Mouse (Mus musculus) CD8-positive naive resting alpha-beta T cell, adult 2 months (primary cell): ENCODE measurements at regions not wholly inside any gene's neighbourhood (a gene's known extent, or its start where the extent isn't known, plus 50 kb on each side); places are given as distances from the start of the nearest gene placed in this dataset.
"Not testable (repeated sequence)": the region's sequence is repeated elsewhere in the genome, so short reads cannot be mapped to it uniquely, and the experiment has no call there.

Source experiments
- DNase-seq, 2 experiments: peaks; one replicate each; pipeline ENCODE4 v3.0.0; 2022; ENCODE audit warnings: low read depth in 2 of 2, low spot score in 2 of 2

DNA sequence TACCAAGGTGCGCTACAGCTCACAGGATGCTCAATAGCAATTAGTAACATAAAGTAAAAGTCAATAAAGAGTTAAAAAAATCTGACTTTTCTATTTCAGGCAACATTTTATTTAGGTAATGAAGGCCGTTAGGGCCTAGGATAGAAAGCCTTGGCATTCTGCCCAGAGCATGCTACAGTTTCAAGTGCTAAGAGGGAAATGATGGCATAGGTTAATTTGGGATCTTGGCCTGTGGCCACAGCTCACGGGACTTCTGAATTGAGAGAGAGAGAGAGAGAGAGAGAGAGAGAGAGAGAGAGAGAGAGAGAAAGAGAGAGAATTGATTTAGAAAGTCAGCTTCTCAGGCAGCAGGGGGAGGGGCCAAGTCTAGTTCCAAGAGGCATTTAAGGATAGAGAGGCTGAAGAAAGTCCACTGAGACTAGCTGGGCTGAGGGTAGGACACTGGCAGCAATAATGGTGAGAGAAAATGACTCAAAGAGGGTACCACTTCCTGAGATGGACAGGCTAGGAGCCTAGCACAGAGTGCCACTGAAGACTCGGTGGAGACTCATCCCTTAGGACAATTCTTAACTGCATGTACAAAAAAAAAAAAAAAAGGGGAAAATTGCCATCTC lies 52.6 kb upstream of the Klf14 start:
- no peak for DNase-seq

DNA sequence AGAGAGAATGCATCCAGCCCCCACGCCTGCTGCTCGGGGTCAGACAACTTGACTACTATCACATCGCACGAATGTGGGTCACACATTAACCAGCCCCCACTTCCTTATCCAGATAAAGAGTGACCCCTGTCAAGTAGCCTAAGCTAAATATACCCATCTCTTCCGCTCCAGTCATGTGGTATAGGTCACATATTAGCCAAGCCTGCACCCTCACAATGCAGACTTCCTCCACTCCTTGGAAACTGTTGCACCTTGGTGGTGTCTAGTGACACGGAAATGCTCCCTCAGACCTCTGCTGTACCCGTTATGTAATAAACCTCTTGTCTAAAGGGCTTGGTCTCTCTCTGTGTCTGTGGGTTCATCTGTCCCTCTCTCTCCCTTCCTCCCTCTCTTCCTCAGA lies 57.7 kb upstream of the Klf14 start:
- no peak for DNase-seq

DNA sequence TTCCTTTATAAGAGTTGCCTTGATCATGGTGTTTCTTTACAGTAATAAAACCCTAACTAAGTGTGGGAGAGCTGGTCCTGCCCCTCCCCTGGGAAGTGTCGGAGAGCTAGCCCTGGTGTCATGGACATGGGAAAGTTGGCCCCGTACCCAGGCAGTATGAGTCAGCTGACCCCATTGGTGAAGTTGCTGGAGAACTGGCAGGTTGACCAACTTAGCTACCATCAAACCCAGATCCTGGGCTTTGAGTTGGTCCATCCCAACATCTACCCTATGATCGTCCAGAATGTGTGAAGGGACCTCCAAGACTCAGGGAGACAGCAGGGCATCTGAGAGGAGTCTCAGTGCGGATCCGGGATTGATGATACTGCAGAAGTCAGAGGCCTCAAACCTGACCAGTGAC lies 62.9 kb upstream of the Klf14 start:
- no peak for DNase-seq

DNA sequence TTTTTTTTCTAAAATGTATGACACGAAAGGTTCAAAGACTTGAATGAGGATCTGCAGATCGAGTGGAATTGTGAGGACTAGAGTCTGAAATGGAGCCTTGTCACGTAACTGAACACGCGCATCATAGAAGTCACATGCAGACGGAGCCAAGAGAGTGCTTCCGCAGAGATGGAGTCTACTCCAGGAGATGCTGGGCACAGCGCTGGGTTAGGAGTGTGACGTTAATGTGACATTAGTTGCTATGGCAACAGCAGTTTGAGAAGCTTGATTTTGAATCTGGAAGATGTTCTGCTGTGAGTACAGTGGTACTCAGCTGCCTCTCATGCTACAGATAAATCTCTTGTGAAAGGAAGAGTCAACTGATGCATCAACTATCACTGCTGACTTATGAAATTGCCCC lies 70.9 kb upstream of the Klf14 start:
- no peak for DNase-seq

DNA sequence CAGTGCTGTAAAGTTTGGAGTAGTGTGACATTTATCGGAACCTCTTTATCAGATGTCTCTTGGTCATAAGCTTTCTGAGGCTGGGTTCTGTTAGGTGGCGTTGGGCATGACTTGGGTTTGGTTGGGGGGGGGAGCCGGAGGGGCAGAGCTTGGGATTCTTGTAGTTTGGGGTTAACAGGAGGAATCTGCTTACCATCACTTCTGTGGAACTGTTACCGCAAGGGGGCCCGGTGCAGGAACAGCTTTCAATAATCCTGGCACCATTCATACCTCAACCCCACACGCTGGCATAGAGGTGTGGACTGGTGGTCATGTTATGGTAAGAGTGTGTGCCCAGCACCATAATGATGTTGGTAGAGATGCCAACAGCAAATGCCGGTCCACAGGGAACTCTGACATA lies 72.1 kb upstream of the Klf14 start:
- no peak for DNase-seq

DNA sequence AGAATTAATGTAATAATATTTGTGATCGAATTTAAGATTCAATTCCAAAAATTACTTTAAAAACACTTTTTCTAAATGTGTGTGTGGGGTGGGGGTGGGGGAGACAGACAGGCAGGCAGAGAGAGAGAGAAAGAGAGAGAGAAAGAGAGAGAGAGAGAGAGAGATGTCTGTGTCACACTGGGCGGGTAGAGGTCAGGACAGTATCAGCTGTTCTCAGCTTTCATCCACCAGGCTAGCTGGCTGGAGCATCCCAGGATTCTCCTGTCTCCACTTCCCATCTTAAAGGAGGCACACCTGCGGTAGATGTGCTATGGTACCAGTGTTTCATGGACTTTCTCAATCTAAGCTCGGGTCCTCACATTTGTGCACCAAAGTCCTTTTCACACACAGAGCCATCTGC lies 73.3 kb upstream of the Klf14 start:
- no peak for DNase-seq

DNA sequence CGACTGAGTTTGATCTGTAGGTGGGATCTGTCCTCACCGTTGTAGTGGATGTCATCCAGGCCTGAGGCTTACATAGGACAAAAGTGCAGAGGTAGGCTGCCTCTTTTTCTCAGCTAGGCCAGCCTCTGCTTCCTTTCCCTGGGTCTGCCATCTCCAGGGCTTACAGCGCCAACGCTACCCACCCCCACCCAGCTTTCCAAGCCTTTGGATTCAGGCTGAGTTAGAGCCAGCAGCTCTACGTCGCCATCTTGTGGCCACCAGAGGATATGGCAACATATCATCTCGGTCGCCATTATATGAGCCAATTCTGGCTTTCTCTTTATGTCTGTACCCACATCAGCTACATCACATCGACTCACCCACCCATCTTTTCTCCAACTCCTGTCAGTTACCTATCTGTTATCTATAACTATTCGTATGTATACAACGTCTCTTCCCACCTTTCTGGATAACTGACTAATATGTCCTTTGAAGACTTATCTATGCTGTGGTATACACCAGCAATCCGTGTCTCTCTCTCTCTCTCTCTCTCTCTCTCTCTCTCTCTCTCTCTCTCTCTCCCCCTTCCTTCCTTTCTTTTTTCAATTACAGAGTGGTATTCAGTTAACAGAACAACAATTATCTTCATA lies 74.2 kb upstream of the Klf14 start:
- peak in 1 of 2 experiments; percentile 32 for DNase-seq

DNA sequence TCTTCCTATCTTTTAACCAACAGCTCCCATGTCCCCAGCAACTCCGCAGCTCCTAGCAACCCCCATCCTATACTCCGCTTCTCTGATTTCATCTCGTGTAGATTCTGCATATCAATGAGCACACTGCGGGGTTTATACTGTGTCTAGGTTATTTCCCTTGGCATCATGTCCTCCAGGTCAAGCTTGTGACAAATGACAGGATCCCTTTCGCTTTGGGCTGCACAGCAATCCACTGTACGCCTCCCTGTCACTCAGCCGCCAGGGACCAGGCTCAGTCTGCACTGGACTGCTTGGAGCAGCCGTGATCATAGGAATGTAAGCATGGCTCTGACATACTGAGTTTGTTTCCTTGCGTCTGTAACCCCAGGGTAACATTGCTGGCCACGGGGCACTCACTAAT lies 75.9 kb upstream of the Klf14 start:
- DNase-seq: no peak

DNA sequence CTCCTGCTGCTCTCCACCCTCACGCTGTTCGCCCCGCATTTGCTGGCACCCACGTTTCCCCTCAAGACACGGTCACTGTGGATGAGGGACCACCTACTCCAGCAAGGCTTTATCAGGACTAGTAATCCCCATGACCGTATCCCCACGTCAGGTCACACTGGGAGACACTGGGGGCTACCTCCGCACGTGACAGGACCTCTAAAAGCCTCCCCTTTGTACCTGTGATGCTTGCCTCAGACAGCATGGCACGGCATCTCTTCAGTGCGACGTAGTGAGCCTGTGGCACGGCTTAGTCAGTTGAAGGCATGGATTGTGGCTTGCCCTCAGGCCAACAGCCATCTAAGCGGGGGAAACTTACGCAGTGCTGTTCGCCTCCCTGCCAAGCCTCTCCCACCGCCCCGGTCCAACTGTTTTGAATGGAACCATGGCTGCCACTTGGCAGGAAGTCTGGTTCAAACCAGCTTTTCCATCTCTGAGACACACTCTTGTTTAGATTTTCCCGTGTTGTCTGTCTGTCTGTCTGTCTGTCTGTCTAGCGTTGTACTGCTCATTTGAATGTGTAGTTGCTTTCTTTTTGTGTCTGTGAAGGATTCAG lies 79.0 kb upstream of the Klf14 start:
- no peak for DNase-seq

DNA sequence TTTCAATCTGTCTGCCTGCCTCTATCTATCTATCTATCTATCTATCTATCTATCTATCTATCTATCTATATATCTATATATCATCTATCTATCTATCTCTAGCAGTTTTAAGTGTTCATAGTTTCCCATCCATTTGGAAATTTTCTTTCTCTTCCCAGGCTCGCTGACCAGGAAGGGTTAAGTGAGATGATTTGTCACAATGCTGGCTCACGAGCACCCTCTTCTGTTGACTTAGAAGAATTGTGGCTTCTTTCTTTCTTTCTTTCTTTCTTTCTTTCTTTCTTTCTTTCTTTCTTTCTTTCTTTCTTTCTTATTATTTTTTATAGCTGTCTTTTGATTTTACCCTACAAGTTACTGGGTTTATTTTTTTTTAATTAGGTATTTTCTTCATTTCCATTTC lies 79.6 kb upstream of the Klf14 start:
- DNase-seq: not testable (repeated sequence)

DNA sequence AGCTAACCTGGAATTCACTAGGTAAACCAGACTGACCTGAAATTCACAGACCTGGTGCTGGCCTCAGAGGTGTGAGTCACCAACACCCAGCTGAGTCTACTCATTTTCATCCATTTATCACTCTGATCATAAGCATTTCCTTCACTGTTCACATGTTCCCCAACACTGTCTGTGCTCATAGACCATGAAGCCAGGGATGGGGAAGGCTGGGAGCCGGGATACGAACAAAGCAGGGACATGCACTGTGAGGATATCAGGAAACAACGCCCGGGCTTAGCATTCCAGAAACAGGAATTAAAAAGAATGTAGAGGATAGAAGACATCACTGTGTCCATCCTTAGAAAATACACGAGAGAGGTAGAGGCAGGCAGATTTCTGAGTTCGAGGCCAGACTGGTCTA lies 80.6 kb upstream of the Klf14 start:
- no peak for DNase-seq

DNA sequence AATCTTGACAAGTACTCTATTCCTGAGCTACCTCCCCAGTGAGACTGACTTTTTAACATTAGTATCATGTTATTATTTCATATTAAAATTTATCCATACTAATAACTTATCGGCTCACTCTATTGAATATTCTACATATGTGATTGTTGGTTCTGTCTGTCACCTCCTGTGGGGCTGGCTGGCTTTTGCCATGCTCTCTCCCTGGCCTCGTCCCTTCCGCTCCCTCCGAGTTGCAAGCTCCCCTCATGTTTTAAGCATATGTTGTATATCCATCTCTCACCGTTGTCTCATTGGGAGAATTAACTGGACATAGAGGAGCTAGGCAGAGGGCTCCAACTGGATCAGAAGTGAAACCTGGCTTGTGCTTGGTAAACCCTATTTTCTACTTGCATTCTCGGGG lies 81.9 kb upstream of the Klf14 start:
- no peak for DNase-seq

DNA sequence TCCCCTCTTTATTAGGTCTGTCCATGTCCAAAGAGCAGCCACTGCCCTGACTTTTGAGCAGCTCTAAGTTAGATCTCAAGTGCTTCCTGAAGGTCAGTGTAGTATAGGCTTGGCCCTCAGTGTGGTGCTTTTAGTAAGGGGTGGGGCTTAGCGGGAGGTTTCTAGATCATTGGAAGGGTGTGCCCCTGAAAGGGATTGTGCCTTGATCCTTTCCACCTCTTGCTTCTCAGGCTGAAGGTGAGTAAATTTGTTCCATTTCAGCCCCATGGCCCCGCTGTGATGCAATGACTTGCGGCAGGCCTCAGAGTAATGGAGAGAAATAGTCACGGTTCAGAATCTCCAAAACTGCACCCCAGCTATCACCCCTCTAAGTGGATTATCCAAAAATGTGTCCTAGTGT lies 84.5 kb upstream of the Klf14 start:
- no peak for DNase-seq

DNA sequence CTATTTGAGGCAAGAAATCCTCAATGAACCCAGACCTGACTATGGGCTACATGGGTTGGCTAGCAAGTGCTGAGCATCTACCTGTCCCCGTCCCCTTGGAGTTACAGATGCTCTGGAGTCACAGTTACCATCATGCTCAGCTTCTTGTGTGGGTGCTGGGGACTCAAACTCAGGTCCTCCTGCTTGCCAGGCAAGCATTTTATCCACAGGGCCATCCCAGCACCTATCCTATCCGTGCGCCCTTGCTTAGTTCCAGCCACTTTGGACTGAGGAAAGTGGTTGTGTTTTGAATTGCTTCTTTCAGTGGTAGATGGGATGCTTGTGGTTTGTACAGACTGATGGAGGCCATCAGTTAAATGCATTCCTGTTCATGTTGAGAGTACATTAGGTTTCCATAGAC lies 85.0 kb upstream of the Klf14 start:
- no peak for DNase-seq

DNA sequence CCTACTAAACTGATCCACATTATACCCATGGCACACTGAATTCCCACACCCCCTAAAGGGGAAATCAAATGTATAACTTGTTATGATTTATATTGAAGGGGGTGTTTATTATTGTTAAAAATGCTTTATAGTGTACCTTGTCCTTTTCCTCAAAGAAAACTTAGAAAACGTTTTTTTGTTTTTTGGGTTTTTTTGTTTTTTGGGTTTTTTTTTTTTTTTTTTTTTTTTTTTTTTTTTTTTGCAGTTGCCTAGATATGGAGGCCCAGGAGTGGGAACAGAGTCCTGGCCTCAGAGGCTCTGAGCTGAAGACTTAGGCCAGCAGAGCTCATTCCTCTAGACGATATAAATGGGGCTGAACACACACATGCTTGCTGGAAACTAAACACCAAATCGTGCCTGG lies 87.3 kb upstream of the Klf14 start:
- DNase-seq: no peak

DNA sequence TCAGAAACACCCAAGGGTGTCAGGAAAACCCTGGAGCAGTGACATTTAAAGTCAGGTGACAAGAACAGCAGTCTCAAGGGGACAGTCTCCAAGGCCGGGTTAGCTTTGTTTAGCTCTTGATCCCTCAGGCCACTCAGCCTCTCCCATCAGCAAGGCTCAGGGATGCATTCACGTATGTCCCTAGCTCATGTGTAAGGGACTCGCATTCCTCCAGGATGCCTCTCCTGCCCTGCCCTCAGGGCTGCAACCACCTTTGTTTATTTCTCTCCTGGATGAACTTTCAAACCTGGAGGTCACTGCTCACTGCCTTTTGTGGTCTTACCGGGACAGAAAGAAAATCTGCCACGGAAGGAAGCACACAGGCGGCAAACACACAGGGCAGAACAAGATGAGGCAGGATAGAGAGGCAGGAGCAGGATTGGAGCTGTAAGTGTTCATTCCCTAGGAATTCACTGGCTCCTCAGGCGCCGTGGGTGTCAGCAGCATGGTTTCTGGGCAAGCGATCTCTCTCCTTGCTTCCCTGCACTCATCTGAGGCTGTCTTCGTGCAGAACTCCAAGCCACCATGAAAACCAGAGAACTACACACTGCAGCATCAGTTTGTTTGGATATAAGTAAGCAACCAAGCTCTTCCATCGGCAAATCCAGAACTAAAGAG lies 90.2 kb upstream of the Klf14 start:
- no peak for DNase-seq

DNA sequence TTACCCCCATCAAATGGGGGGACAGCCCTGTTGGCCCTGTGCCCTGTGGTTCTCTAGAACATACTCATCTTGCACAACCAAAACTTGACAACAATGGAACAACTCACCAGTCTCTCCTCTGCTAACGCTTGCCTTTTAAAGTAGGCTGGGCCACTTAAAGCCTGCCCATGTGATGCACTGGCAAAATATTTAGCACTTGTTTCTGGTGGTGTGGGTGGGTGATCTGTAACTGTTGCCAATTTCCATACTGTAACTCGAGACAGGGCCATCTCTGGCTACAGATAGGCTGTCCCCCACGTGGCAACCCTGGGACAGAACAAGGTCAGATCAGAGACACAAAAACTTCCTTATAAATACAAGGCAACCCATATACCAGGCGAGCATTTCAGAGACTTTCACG lies 92.0 kb upstream of the Klf14 start:
- no peak for DNase-seq

DNA sequence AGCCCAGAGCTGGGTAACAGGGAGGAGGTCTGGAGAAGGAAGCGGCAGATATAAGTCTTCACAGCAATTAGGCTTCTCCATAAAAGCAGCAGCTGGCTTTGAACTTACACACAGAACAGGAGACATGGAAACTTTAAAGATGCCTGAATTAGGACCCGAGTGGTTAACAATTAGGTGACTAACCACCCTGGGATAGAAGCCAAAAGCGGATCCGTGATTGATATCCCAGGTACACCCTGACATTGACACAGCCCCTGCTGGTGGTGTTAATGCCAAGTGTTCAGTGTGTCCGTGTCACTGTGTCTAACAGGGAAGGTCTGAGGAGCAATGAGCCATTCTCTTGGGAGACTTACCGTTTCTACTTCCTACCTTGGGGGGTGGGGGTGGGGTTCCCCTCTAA lies 92.9 kb upstream of the Klf14 start:
- DNase-seq: no peak

DNA sequence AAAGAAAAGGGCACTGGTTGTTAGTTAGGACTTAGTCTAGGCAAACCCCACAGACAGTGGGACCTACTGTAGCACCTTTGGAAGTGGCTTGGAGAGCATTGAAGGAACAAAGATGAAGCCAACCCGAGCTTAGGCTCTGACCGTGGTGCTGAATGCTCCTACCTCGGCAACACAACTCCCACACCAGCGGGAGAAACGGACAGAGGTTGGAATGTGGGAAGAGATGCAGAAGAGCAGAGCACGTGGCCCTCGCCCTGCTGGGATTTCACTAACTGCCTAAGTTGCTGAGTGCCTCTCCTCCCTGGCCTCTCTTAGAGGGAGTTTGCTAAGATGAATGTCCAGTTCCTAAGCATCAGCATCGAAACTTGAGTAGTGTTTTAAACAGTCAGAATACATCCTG lies 94.1 kb upstream of the Klf14 start:
- no peak for DNase-seq

DNA sequence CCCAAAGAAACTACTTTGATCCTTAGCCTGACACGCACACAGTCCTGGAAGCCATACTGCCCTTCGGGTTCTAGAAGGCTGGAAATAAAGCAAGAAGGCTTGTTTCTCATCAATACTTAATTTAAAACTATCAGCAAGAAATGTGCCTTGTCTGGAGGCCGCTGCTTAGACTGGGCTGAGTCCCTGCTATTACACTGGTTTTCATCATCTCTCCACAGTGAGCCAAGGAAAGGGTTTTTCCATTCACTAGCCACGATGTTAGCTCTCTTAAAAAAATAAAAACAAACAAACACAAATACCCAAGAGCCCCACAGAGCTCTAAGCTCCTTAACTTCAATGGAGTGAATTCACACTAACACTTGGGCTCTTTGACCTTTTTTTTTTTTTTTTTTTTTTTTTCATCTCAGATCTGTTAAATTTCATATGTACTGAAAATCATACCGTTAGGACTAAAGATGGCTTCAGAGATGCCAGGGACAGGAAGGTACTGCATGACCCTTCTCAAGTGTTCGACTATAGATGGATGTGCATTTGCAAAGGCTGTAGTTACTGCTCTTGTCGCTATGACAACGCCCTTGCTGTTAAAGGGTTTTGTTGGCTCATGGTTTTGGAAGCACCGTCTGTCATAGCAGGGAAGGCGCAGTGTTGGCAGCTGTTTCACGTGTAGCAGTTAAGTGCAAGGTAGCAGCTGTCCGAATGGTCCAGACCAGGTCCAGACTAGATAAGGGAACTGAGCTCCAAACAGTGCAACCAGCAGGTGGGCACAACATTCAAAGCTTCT lies 98.1 kb upstream of the Klf14 start:
- DNase-seq: no peak

DNA sequence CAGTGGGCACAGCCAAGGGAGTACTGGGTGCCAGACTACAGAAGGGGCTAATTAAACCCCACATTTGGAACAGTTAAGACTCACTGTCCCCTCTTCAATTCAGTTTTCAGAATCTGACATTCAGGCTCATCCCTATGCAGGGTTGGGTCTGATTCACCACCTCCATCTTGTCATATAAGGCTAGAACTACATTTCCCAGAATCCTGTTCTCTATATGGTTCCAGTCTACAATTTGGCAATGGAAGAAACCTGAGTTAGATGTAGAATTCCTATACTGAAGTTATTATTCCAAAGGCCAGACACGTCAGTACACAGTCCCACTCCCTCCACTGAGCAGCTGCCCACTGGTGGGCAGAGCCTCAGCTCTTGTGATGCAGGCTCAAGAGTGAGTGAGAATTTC lies 99.4 kb upstream of the Klf14 start:
- DNase-seq: no peak

DNA sequence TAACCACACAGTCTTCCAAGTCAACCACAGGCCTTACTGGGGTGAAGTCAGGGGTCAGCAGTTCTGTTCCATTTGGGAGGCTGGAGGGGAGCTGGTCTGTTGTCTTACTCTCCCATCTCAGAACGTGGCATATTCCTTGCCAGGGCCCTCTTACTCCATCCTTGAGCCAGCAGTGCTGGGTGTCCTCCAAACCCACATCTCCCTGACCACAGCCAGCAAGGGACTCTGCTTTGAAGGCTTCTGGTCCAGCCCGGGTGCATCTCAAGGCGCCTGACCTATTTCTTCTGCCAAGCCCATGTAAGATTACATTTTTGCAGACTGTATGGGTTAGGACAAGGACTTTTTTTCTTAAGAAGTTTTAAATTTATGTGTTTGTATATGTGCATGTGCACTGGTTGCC lies 100.1 kb upstream of the Klf14 start:
- DNase-seq: no peak
